Mouse (Mus musculus) kidney, embryonic 15.5 days (tissue): ENCODE data around the gene Sntg2. TPM values are rescaled to one million over a fixed set of nuclear protein-coding genes. Genes with fewer than 3 reads are reported as not detected.
A peak's percentile ranks its signal among the peaks of the same experiment; 100 is the strongest.

Experiments
- ATAC-seq: fragments of 200-750 bp; cut with Nextera tagmentation; replicated peaks from 2 replicates; pipeline ENCODE4 v1.8.0; 2017; ENCODE audit warnings: moderate TSS enrichment; ENCODE audit not compliant: low FRiP score
- H3K27ac ChIP-seq: fragments of 300-500 bp; sonication (generic); 2 replicates; pipeline ENCODE4 v1.5.1; 2015; ENCODE audit warnings: mild to moderate bottlenecking, inconsistent platforms
- H3K27me3 ChIP-seq: fragments of 300-500 bp; sonication (generic); 2 replicates; pipeline ENCODE4 v1.6.1; 2015; ENCODE audit warnings: inconsistent platforms
- H3K36me3 ChIP-seq: fragments of 300-500 bp; sonication (generic); 2 replicates; pipeline ENCODE4 v1.6.1; 2015; ENCODE audit warnings: inconsistent platforms
- H3K4me1 ChIP-seq: fragments of 300-500 bp; sonication (generic); 2 replicates; pipeline ENCODE4 v1.6.1; 2015; ENCODE audit warnings: inconsistent platforms
- H3K4me2 ChIP-seq: fragments of 300-500 bp; sonication (generic); 2 replicates; pipeline ENCODE4 v1.6.1; 2015; ENCODE audit warnings: moderate library complexity, mild to moderate bottlenecking, inconsistent platforms
- H3K4me3 ChIP-seq: fragments of 300-500 bp; sonication (generic); replicated peaks from 2 replicates; pipeline ENCODE4 v1.5.1; 2015; ENCODE audit warnings: mild to moderate bottlenecking, inconsistent platforms
- H3K9ac ChIP-seq: fragments of 300-500 bp; sonication (generic); 2 replicates; pipeline ENCODE4 v1.6.1; 2015; ENCODE audit warnings: mild to moderate bottlenecking, inconsistent platforms
- H3K9me3 ChIP-seq: fragments of 300-500 bp; sonication (generic); replicated peaks from 2 replicates; pipeline ENCODE4 v1.6.1; 2016; ENCODE audit warnings: inconsistent platforms
- WGBS: fragments of 180-500 bp; shearing (Covaris S2); methylation state at CpG from one replicate; pipeline ENCODE4 v1.1.7; 2015; ENCODE audit warnings: mixed read lengths; 5-methylcytosine and 5-hydroxymethylcytosine counted together
- polyA plus RNA-seq: library from polyadenylated mRNA; unstranded; fragments of >200 nt; fragmentation: Nextera tagmentation; extraction: Ambion mirVana; gene quantifications from 2 replicates; pipeline ENCODE4 v1.2.1, GENCODE M21; 2015

Sntg2 gene
- polyA plus RNA-seq, 1 experiment from 2014 or later, result 5.4 TPM

- H3K27ac ChIP-seq, result no peak overlapping the region
- H3K36me3 ChIP-seq, result no peaks in the 10 kb centered on the region
- no peak overlapping the region for H3K4me2 ChIP-seq
- 84% methylated on average over 1 of the region's 1 CpGs for WGBS
- H3K9me3 ChIP-seq, result no peaks in the 10 kb centered on the region
- H3K4me3 ChIP-seq, result no peak overlapping the region
- no peaks in the 10 kb centered on the region for H3K4me1 ChIP-seq
- ATAC-seq, result no peak
- no peak overlapping the region for H3K9ac ChIP-seq
- H3K27me3 ChIP-seq, result no peaks in the 10 kb centered on the region
Measured at GRCm38 (mm10) chr12:30179623-30180022, 193.6 kb downstream of the Sntg2 start.

GRCm38 (mm10) chr12:30177966-30178365 is 195.2 kb downstream of the Sntg2 start:
- H3K4me2 ChIP-seq, result no peak overlapping the region
- H3K27ac ChIP-seq, result no peak overlapping the region
- no peak overlapping the region for H3K4me3 ChIP-seq
- ATAC-seq, result no peak
- H3K4me1 ChIP-seq, result no peaks in the 10 kb centered on the region
- no peak overlapping the region for H3K9ac ChIP-seq
- H3K27me3 ChIP-seq, result no peaks in the 10 kb centered on the region
- WGBS, result 79% methylated on average over 6 of the region's 6 CpGs
- no peaks in the 10 kb centered on the region for H3K9me3 ChIP-seq
- no peaks in the 10 kb centered on the region for H3K36me3 ChIP-seq

GRCm38 (mm10) chr12:30177529-30177928 is 195.6 kb downstream of the Sntg2 start:
- ATAC-seq, result no peak
- H3K36me3 ChIP-seq, result no peaks in the 10 kb centered on the region
- H3K9me3 ChIP-seq, result no peaks in the 10 kb centered on the region
- no peak overlapping the region for H3K4me3 ChIP-seq
- no peak overlapping the region for H3K4me2 ChIP-seq
- H3K4me1 ChIP-seq, result no peaks in the 10 kb centered on the region
- 92% methylated on average over 2 of the region's 2 CpGs for WGBS
- H3K9ac ChIP-seq, result no peak overlapping the region
- no peaks in the 10 kb centered on the region for H3K27me3 ChIP-seq
- H3K27ac ChIP-seq, result no peak overlapping the region

- H3K4me3 ChIP-seq, result no peak overlapping the region
- WGBS, result 68% methylated on average over 3 of the region's 3 CpGs
- no peak for ATAC-seq
Measured at GRCm38 (mm10) chr12:30168491-30168890, 204.7 kb downstream of the Sntg2 start.

GRCm38 (mm10) chr12:30164538-30164937 is 208.6 kb downstream of the Sntg2 start:
- H3K4me1 ChIP-seq, result no peaks in the 10 kb centered on the region
- no peaks in the 10 kb centered on the region for H3K9me3 ChIP-seq
- no peaks in the 10 kb centered on the region for H3K27me3 ChIP-seq
- H3K4me3 ChIP-seq, result no peak overlapping the region
- no peak overlapping the region for H3K4me2 ChIP-seq
- no peak overlapping the region for H3K9ac ChIP-seq
- 84% methylated on average over 5 of the region's 5 CpGs for WGBS
- ATAC-seq, result no peak
- no peaks in the 10 kb centered on the region for H3K36me3 ChIP-seq
- no peak overlapping the region for H3K27ac ChIP-seq

More at GRCm38 (mm10) chr12:30168491-30168890, 204.7 kb downstream of the Sntg2 start:
- no peak overlapping the region for H3K4me2 ChIP-seq
- no peaks in the 10 kb centered on the region for H3K9me3 ChIP-seq
- H3K27me3 ChIP-seq, result no peaks in the 10 kb centered on the region
- H3K9ac ChIP-seq, result no peak overlapping the region
- H3K27ac ChIP-seq, result no peak overlapping the region
- no peaks in the 10 kb centered on the region for H3K4me1 ChIP-seq
- H3K36me3 ChIP-seq, result no peaks in the 10 kb centered on the region

GRCm38 (mm10) chr12:30164005-30164404 is 209.2 kb downstream of the Sntg2 start:
- 90% methylated on average over 6 of the region's 6 CpGs for WGBS
- Histone ChIP-seq H3K36me3 (no peaks in the 10 kb centered on the region), H3K9me3 (no peaks in the 10 kb centered on the region), H3K4me1 (no peaks in the 10 kb centered on the region), H3K4me3 (no peak overlapping the region), H3K27me3 (no peaks in the 10 kb centered on the region), H3K9ac (no peak overlapping the region), H3K4me2 (no peak overlapping the region), H3K27ac (no peak overlapping the region)
- ATAC-seq, result no peak

- WGBS, result 61% methylated on average over 5 of the region's 5 CpGs
- no peaks in the 10 kb centered on the region for H3K4me1 ChIP-seq
- no peaks in the 10 kb centered on the region for H3K9me3 ChIP-seq
- no peak overlapping the region for H3K9ac ChIP-seq
- H3K36me3 ChIP-seq, result no peaks in the 10 kb centered on the region
- ATAC-seq, result peak; percentile 86
- no peak overlapping the region for H3K4me3 ChIP-seq
- no peak overlapping the region for H3K27ac ChIP-seq
- no peaks in the 10 kb centered on the region for H3K27me3 ChIP-seq
- H3K4me2 ChIP-seq, result no peak overlapping the region
Measured at GRCm38 (mm10) chr12:30161731-30162406, 211.3 kb downstream of the Sntg2 start.

GRCm38 (mm10) chr12:30160475-30160874 is 212.7 kb downstream of the Sntg2 start:
- WGBS, result 70% methylated on average over 3 of the region's 3 CpGs
- Histone ChIP-seq H3K36me3 (no peaks in the 10 kb centered on the region), H3K4me2 (no peak overlapping the region), H3K4me1 (no peaks in the 10 kb centered on the region), H3K9ac (no peak overlapping the region), H3K27ac (no peak overlapping the region), H3K9me3 (no peaks in the 10 kb centered on the region), H3K27me3 (no peaks in the 10 kb centered on the region), H3K4me3 (no peak overlapping the region)
- 0 out of 2 replicates have a peak, but pooled peaks have one; percentile 62 for ATAC-seq

GRCm38 (mm10) chr12:30159788-30160187 is 213.4 kb downstream of the Sntg2 start:
- WGBS, result 88% methylated on average over 8 of the region's 8 CpGs
- Histone ChIP-seq H3K4me3 (no peak overlapping the region), H3K9me3 (no peaks in the 10 kb centered on the region), H3K9ac (no peak overlapping the region), H3K4me1 (no peaks in the 10 kb centered on the region), H3K4me2 (no peak overlapping the region), H3K36me3 (no peaks in the 10 kb centered on the region), H3K27ac (no peak overlapping the region), H3K27me3 (no peaks in the 10 kb centered on the region)
- no peak for ATAC-seq

GRCm38 (mm10) chr12:30154079-30154673 is 219.0 kb downstream of the Sntg2 start:
- Histone ChIP-seq H3K9ac (no peak overlapping the region), H3K27ac (no peak overlapping the region), H3K9me3 (no peaks in the 10 kb centered on the region), H3K36me3 (no peaks in the 10 kb centered on the region), H3K4me3 (no peak overlapping the region), H3K4me2 (no peak overlapping the region), H3K27me3 (no peaks in the 10 kb centered on the region), H3K4me1 (no peaks in the 10 kb centered on the region)
- 73% methylated on average over 7 of the region's 7 CpGs for WGBS
- ATAC-seq, result no peak

GRCm38 (mm10) chr12:30142085-30142484 is 231.1 kb downstream of the Sntg2 start:
- Histone ChIP-seq H3K27ac (no peak overlapping the region), H3K36me3 (no peaks in the 10 kb centered on the region), H3K27me3 (no peaks in the 10 kb centered on the region), H3K4me2 (no peak overlapping the region), H3K4me3 (no peak overlapping the region), H3K9me3 (no peaks in the 10 kb centered on the region), H3K4me1 (no peaks in the 10 kb centered on the region), H3K9ac (no peak overlapping the region)
- no peak for ATAC-seq
- 65% methylated on average over 3 of the region's 3 CpGs for WGBS

- ATAC-seq, result no peak
- Histone ChIP-seq H3K4me2 (no peak within 1 kb of the TSS), H3K27ac (no peak within 1 kb of the TSS), H3K4me1 (no peaks in the 10 kb centered on the region), H3K36me3 (no peaks in the 10 kb centered on the region), H3K4me3 (no peak within 1 kb of the TSS), H3K9ac (no peak within 1 kb of the TSS), H3K9me3 (no peaks in the 10 kb centered on the region), H3K27me3 (no peaks in the 10 kb centered on the region)
- WGBS, result 49% methylated on average over 4 of the region's 4 CpGs
Measured at GRCm38 (mm10) chr12:30132524-30132923, 240.7 kb downstream of the Sntg2 start, which contains the start of gene Tpo. TSS of gene Tpo (minus strand) at chr12:30132624.

GRCm38 (mm10) chr12:30129411-30129716 is 243.8 kb downstream of the Sntg2 start:
- no peak overlapping the region for H3K9ac ChIP-seq
- H3K4me3 ChIP-seq, result no peak overlapping the region
- H3K4me2 ChIP-seq, result 0 out of 2 replicates have a peak overlapping the region, but pooled peaks have one; percentile 2
- 58% methylated on average over 6 of the region's 6 CpGs for WGBS
- no peak for ATAC-seq
- no peak overlapping the region for H3K27ac ChIP-seq
- H3K36me3 ChIP-seq, result no peaks in the 10 kb centered on the region
- H3K4me1 ChIP-seq, result no peaks in the 10 kb centered on the region
- no peaks in the 10 kb centered on the region for H3K9me3 ChIP-seq
- no peaks in the 10 kb centered on the region for H3K27me3 ChIP-seq
